Mouse (Mus musculus) megakaryocyte, embryonic 14.5 days (primary cell): Measurements from ENCODE around the gene Prom1.

Source experiments
- FLI1 ChIP-seq: IDR thresholded peaks from 2 replicates; pipeline ENCODE4 v1.6.1; 2012; ENCODE audit warnings: low read length, inconsistent platforms, mixed read lengths
- GATA1 ChIP-seq: IDR thresholded peaks from 3 replicates; pipeline ENCODE4 v1.6.1; 2012; ENCODE audit warnings: mixed read lengths, low read length, inconsistent platforms, borderline replicate concordance

DNA sequence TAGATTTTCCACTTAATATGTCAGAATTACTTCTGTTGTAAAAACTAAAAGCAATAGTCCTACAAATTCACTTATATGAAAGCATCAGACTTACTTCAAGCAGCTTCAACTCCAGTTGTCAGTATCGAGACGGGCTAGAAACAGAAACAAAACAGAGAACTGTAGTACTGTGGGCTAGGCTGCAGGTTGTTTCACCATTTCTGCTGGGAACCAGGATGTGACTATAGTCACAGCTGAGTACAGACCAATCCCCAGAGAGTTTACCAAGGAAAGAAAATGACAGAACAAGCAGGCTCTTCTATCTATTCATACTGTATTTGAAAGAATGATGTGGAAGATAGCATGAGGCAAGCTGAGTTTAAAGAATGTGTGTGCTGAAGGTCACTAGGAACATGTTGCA is 106.9 kb downstream of the Prom1 start:
- no peak for TF ChIP-seq GATA1
- TF ChIP-seq FLI1: no peak
